24 mouse cellular contexts compared by ENCODE assay signal in genomic region chr7:136500059-136500458, GRCm38 (mm10).
DNase-seq lines count a peak whose midpoint lies in the region; ATAC-seq lines count a peak whose summit lies in the region.
"Had no signal": no experiment of that assay in that cellular context is flagged by ENCODE, and none has a peak within 500 bp of the region (broad histone marks: within the 10 kb centered on the region; RNA-seq: fewer than 3 reads in every experiment).

No protein-coding gene starts in this region.

- ATAC-seq in hindbrain, embryonic 12.5 days (ENCODE audit: low FRiP score) = peak; percentile 46
- ATAC-seq in forebrain, embryonic 14.5 days = peak; percentile 82
- ATAC-seq in hindbrain, embryonic 15.5 days (ENCODE audit: low FRiP score, low read depth) = no peak
- ATAC-seq in neural tube, embryonic 14.5 days (ENCODE audit: low read depth) = no peak
- no peak for ATAC-seq in liver, embryonic 11.5 days (replicated peaks; ENCODE audit: low FRiP score)
- ATAC-seq: inflammation-experienced regulatory T-cells, adult 6 months had no signal

- no peak overlapping the region for H3K4me3 ChIP-seq in hindbrain, embryonic 12.5 days
- H3K4me3 ChIP-seq in hindbrain, embryonic 10.5 days = no peak overlapping the region
- no peak overlapping the region for H3K4me3 ChIP-seq in forebrain, embryonic 14.5 days (ENCODE audit: low read depth, low read length)
- no peak overlapping the region for H3K4me3 ChIP-seq in hindbrain, embryonic 15.5 days
- H3K4me3 ChIP-seq in neural tube, embryonic 14.5 days (ENCODE audit: low read depth, low read length) = no peak overlapping the region
- no peak overlapping the region for H3K4me3 ChIP-seq in liver, embryonic 11.5 days (ENCODE audit: low read depth, low read length)
- H3K4me3 ChIP-seq: embryonic facial prominence, embryonic 15.5 days; heart, embryonic 13.5 days; myocyte had no signal

- DNase-seq in hindbrain, embryonic 10.5 days (ENCODE audit: low spot score) = no peak
- DNase-seq in forebrain, embryonic 14.5 days (ENCODE audit: low spot score) = peak; percentile 90
- no peak for DNase-seq in thymus, postnatal 25 days
- DNase-seq in liver, embryonic 11.5 days (ENCODE audit: low spot score) = no peak
- DNase-seq: adrenal gland, postnatal 36 days; cerebellum, adult 11 months; cerebellum, adult 9-11 months; gastrocnemius, postnatal 14 days; heart, adult 18-20 months; heart, postnatal 14 days; kidney, adult 18-20 months; layer of hippocampus, adult 9-11 months; lung, embryonic 14.5 days; lung, postnatal 4 days; thymus, postnatal 14 days had no signal

- no peak overlapping the region for H3K9ac ChIP-seq in hindbrain, embryonic 12.5 days
- H3K9ac ChIP-seq in forebrain, embryonic 14.5 days (ENCODE audit: low read length) = no peak overlapping the region
- no peak overlapping the region for H3K9ac ChIP-seq in hindbrain, embryonic 15.5 days
- no peak overlapping the region for H3K9ac ChIP-seq in neural tube, embryonic 14.5 days (replicated peaks; ENCODE audit: low read depth, low read length)
- no peak overlapping the region for H3K9ac ChIP-seq in liver, embryonic 11.5 days (ENCODE audit: low read depth, low read length)
- H3K9ac ChIP-seq: embryonic facial prominence, embryonic 15.5 days; heart, embryonic 13.5 days; liver, embryonic 14.5 days; lung, embryonic 14.5 days had no signal

- H3K4me2 ChIP-seq in hindbrain, embryonic 12.5 days (replicated peaks) = no peak overlapping the region
- peak overlapping the region; percentile 4; the same call in 1 of the 2 replicates for H3K4me2 ChIP-seq in forebrain, embryonic 14.5 days (ENCODE audit: low read length)
- H3K4me2 ChIP-seq in hindbrain, embryonic 15.5 days = no peak overlapping the region
- H3K4me2 ChIP-seq in neural tube, embryonic 14.5 days (ENCODE audit: low read depth, low read length) = no peak overlapping the region
- H3K4me2 ChIP-seq in liver, embryonic 11.5 days = no peak overlapping the region
- H3K4me2 ChIP-seq: embryonic facial prominence, embryonic 15.5 days; heart, embryonic 13.5 days; lung, embryonic 14.5 days had no signal

- H3K27me3 ChIP-seq in hindbrain, embryonic 12.5 days = peaks cover 4% of the 10 kb centered on the region; the same call in 1 of the 2 replicates
- H3K27me3 ChIP-seq in hindbrain, embryonic 10.5 days (ENCODE audit: insufficient read depth, poor library complexity, severe bottlenecking) = peaks cover 64% of the 10 kb centered on the region
- peaks cover 40% of the 10 kb centered on the region for H3K27me3 ChIP-seq in forebrain, embryonic 14.5 days (replicated peaks; ENCODE audit: control insufficient read depth, insufficient read depth, low read length)
- peaks cover 5% of the 10 kb centered on the region; the same call in 1 of the 2 replicates for H3K27me3 ChIP-seq in hindbrain, embryonic 15.5 days
- H3K27me3 ChIP-seq in neural tube, embryonic 14.5 days (ENCODE audit: control insufficient read depth, insufficient read depth, low read length) = no peaks in the 10 kb centered on the region
- peaks cover 6% of the 10 kb centered on the region; the same call in 1 of the 2 replicates for H3K27me3 ChIP-seq in liver, embryonic 11.5 days (replicated peaks; ENCODE audit: control insufficient read depth, insufficient read depth, low read length)

- 32% methylated on average over 4 of the region's 4 CpGs for WGBS in hindbrain, embryonic 12.5 days
- whole genome bisulfite sequencing in hindbrain, embryonic 10.5 days = 51% methylated on average over 4 of the region's 4 CpGs
- 7% methylated on average over 4 of the region's 4 CpGs for WGBS in forebrain, embryonic 14.5 days
- 23% methylated on average over 4 of the region's 4 CpGs for WGBS in hindbrain, embryonic 15.5 days
- 22% methylated on average over 4 of the region's 4 CpGs for WGBS in neural tube, embryonic 14.5 days
- 86% methylated on average over 4 of the region's 4 CpGs for WGBS in liver, embryonic 11.5 days

- no peaks in the 10 kb centered on the region for H3K9me3 ChIP-seq in hindbrain, embryonic 12.5 days (replicated peaks)
- H3K9me3 ChIP-seq in hindbrain, embryonic 10.5 days = no peaks in the 10 kb centered on the region
- H3K9me3 ChIP-seq in forebrain, embryonic 14.5 days (replicated peaks; ENCODE audit: control insufficient read depth, low read length) = no peaks in the 10 kb centered on the region
- no peaks in the 10 kb centered on the region for H3K9me3 ChIP-seq in hindbrain, embryonic 15.5 days
- H3K9me3 ChIP-seq in neural tube, embryonic 14.5 days (ENCODE audit: control insufficient read depth, low read length) = no peaks in the 10 kb centered on the region
- H3K9me3 ChIP-seq in liver, embryonic 11.5 days (ENCODE audit: control insufficient read depth, low read length) = no peaks in the 10 kb centered on the region
- H3K9me3 ChIP-seq: embryonic facial prominence, embryonic 15.5 days; heart, embryonic 13.5 days had no signal

- no peak overlapping the region for H3K27ac ChIP-seq in hindbrain, embryonic 12.5 days
- no peak overlapping the region for H3K27ac ChIP-seq in hindbrain, embryonic 10.5 days
- no peak overlapping the region for H3K27ac ChIP-seq in forebrain, embryonic 14.5 days (ENCODE audit: low read depth, low read length)
- H3K27ac ChIP-seq in hindbrain, embryonic 15.5 days (replicated peaks) = peak overlapping the region; percentile 43
- H3K27ac ChIP-seq in neural tube, embryonic 14.5 days (ENCODE audit: low read depth, low read length) = peak overlapping the region; percentile 13; the same call in 1 of the 2 replicates
- H3K27ac ChIP-seq in liver, embryonic 11.5 days (ENCODE audit: low read depth, low read length) = no peak overlapping the region
- H3K27ac ChIP-seq: embryonic facial prominence, embryonic 15.5 days; heart, embryonic 13.5 days; liver, embryonic 14.5 days; stomach, postnatal 0 days had no signal

- H3K36me3 ChIP-seq in hindbrain, embryonic 12.5 days = no peaks in the 10 kb centered on the region
- no peaks in the 10 kb centered on the region for H3K36me3 ChIP-seq in hindbrain, embryonic 10.5 days
- no peaks in the 10 kb centered on the region for H3K36me3 ChIP-seq in forebrain, embryonic 14.5 days (ENCODE audit: control insufficient read depth, insufficient read depth, low read length)
- no peaks in the 10 kb centered on the region for H3K36me3 ChIP-seq in hindbrain, embryonic 15.5 days
- no peaks in the 10 kb centered on the region for H3K36me3 ChIP-seq in neural tube, embryonic 14.5 days (ENCODE audit: control insufficient read depth, insufficient read depth, low read length)
- H3K36me3 ChIP-seq in liver, embryonic 11.5 days (ENCODE audit: control insufficient read depth, insufficient read depth, low read length) = no peaks in the 10 kb centered on the region
- H3K36me3 ChIP-seq: embryonic facial prominence, embryonic 15.5 days; heart, embryonic 13.5 days had no signal

- peaks cover 61% of the 10 kb centered on the region for H3K4me1 ChIP-seq in hindbrain, embryonic 12.5 days
- H3K4me1 ChIP-seq in hindbrain, embryonic 10.5 days (replicated peaks) = peaks cover 73% of the 10 kb centered on the region
- peaks cover 24% of the 10 kb centered on the region for H3K4me1 ChIP-seq in forebrain, embryonic 14.5 days (ENCODE audit: control insufficient read depth, insufficient read depth, low read length)
- peaks cover 63% of the 10 kb centered on the region for H3K4me1 ChIP-seq in hindbrain, embryonic 15.5 days (replicated peaks)
- H3K4me1 ChIP-seq in neural tube, embryonic 14.5 days (ENCODE audit: control insufficient read depth, insufficient read depth, low read length) = peaks cover 47% of the 10 kb centered on the region
- no peaks in the 10 kb centered on the region for H3K4me1 ChIP-seq in liver, embryonic 11.5 days (replicated peaks; ENCODE audit: control insufficient read depth, insufficient read depth, low read length)

Comparison
In these comparisons a context has a peak if more than half of its experiments do, and no peak if none do; other contexts are left out.
1. ATAC-seq: peak in hindbrain, embryonic 12.5 days (single experiment) and forebrain, embryonic 14.5 days (single experiment); none in hindbrain, embryonic 15.5 days (single experiment), neural tube, embryonic 14.5 days (single experiment) and liver, embryonic 11.5 days (single experiment).
2. H3K27ac ChIP-seq: peak in hindbrain, embryonic 15.5 days (single experiment) and neural tube, embryonic 14.5 days (single experiment); none in hindbrain, embryonic 12.5 days (single experiment), hindbrain, embryonic 10.5 days (single experiment), forebrain, embryonic 14.5 days (single experiment) and liver, embryonic 11.5 days (single experiment).